Mouse (Mus musculus) adrenal gland, postnatal 4 days (tissue): ENCODE data around the gene Tfap2c. TPM values are rescaled to one million over a fixed set of nuclear protein-coding genes. Genes with fewer than 3 reads are reported as not detected.

Experiments
- DNase-seq, 2 experiments: peaks; one replicate each; pipeline ENCODE4 v3.0.0; 2021 to 2022; ENCODE audit warnings: low spot score in 2 of 2, mixed read lengths in 2 of 2
- total RNA-seq, 2 experiments: library from RNA; stranded (reverse); gene quantifications; 2 replicates each; pipeline ENCODE4 v1.2.3; 2021

Tfap2c gene
- total RNA-seq, 2 experiments from 2014 or later, result 0.11 TPM; not detected in 1

- DNase-seq, result no peak
These were observed 58.3 kb downstream of the Tfap2c start for GRCm38 (mm10) chr2:172607710-172608109.

Other genes starting within 250 kb of the Tfap2c start
- 10 to 100 TPM; 28.4 to 33.2 TPM for gene Fam210b, start 204.0 kb upstream of the Tfap2c start, total RNA-seq
- gene Aurka, start 179.1 kb upstream of the Tfap2c start, total RNA-seq, result 10 to 100 TPM; 22.4 to 22.6 TPM
- gene Cstf1, start 178.9 kb upstream of the Tfap2c start, total RNA-seq, result 10 to 100 TPM; 38.5 to 41.5 TPM
- under 1 TPM; 0.22 to 0.25 TPM for gene Cass4, start 155.8 kb upstream of the Tfap2c start, total RNA-seq
- gene Rtf2, start 109.0 kb upstream of the Tfap2c start, total RNA-seq, result 10 to 100 TPM; 73.0 to 73.2 TPM
- not detected for gene Gcnt7, start 91.0 kb upstream of the Tfap2c start, total RNA-seq
- under 1 TPM in 1 of 2 experiments, not detected in 1; 0.92 TPM for gene Fam209, start 77.1 kb upstream of the Tfap2c start, total RNA-seq